Mouse (Mus musculus): Measurements from ENCODE around the gene 1700019N19Rik.

- TF ChIP-seq CTCF (IDR thresholded peaks at IDR 0.05; ENCODE audit: insufficient read depth, low read depth, low read length) = no peak
- TF ChIP-seq POLR2A (IDR thresholded peaks at IDR 0.05; ENCODE audit: insufficient read depth, low read depth, low read length) = no peak
These were observed 931 bp upstream of the 1700019N19Rik start for GRCm38 (mm10) chr19:58795114-58795669.
